Mouse (Mus musculus): ENCODE measurements at regions not wholly inside any gene's neighbourhood (a gene's known extent, or its start where the extent isn't known, plus 50 kb on each side); places are given as distances from the start of the nearest gene placed in this dataset.

GRCm38 (mm10) chr2:74463407-74463806, 115.8 kb downstream of the Lnpk start:
- Histone ChIP-seq H3K27me3 (replicated peaks) (no peaks in the 10 kb centered on the region), H3K27ac (replicated peaks) (no peak overlapping the region), H3K9me3 (no peaks in the 10 kb centered on the region), H3K9ac (no peak overlapping the region), H3K4me3 (no peak overlapping the region), H3K36me3 (no peaks in the 10 kb centered on the region), H3K4me1 (no peaks in the 10 kb centered on the region), H3K4me2 (no peak overlapping the region)
- ATAC-seq (ENCODE audit: extremely low read depth, insufficient number of reproducible peaks, low FRiP score, low TSS enrichment) = no peak
- WGBS = 78% methylated on average over 2 of the region's 2 CpGs

DNA sequence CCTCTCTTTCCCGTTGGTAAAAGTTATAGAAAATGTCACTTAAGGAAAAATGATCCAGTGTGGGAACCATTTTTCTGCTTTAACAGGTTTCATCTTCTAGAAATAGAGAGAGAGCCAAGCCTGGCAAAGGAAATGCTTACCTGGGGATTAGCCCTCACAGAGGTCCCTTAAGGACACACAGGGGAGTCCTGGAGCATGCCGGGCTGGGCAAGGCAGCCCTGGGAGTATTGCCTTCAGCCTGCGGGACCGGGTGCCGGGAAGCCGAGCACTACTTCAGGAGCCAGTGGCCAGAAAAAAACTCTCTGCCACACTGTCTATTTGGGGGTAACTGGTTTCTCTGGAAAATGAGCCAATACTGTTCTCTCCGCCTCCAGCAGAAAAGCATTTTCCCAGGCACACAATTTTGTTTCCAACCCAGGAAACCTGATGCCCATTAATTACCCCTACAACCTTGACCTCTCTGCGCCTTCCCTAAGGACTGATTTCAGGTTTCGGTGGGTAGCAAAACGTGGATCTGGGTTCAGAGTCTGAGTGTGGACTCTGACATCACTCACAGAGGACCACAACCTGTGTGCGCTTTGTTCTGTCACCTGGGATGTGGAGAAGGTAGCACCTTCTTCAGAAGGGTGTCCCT, 117.9 kb downstream of the Lnpk start:
- Histone ChIP-seq H3K4me1 (no peaks in the 10 kb centered on the region), H3K36me3 (no peaks in the 10 kb centered on the region), H3K27ac (replicated peaks) (no peak overlapping the region), H3K4me3 (no peak overlapping the region), H3K9me3 (no peaks in the 10 kb centered on the region), H3K9ac (no peak overlapping the region), H3K4me2 (no peak overlapping the region), H3K27me3 (replicated peaks) (no peaks in the 10 kb centered on the region)
- no peak for ATAC-seq (ENCODE audit: extremely low read depth, insufficient number of reproducible peaks, low FRiP score, low TSS enrichment)
- WGBS = 60% methylated on average over 11 of the region's 11 CpGs

DNA sequence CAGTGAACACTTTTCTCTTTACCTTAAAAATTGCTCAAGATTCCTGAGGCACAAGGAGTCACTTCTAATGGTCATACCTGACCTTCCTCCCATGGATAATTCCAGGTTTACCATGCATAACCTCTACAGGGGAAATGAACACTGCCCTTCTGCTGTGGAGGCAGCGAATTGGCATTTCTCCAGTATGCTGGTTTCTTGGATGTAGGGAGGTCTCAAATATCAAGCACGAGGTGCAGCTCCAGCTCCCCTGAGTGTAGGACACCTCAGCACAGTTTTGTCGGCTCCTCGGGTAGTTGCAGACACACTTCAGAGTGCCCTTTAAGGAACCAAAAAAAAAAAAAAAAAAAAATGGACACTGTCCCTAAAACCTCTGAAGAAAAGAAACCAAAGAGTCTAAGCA, 124.8 kb downstream of the Lnpk start:
- Histone ChIP-seq H3K4me2 (no peak overlapping the region), H3K9me3 (no peaks in the 10 kb centered on the region), H3K4me3 (no peak overlapping the region), H3K27me3 (replicated peaks) (no peaks in the 10 kb centered on the region), H3K27ac (replicated peaks) (no peak overlapping the region), H3K36me3 (no peaks in the 10 kb centered on the region), H3K4me1 (no peaks in the 10 kb centered on the region), H3K9ac (no peak overlapping the region)
- 62% methylated on average over 4 of the region's 4 CpGs for WGBS
- no peak for ATAC-seq (ENCODE audit: extremely low read depth, insufficient number of reproducible peaks, low FRiP score, low TSS enrichment)

DNA sequence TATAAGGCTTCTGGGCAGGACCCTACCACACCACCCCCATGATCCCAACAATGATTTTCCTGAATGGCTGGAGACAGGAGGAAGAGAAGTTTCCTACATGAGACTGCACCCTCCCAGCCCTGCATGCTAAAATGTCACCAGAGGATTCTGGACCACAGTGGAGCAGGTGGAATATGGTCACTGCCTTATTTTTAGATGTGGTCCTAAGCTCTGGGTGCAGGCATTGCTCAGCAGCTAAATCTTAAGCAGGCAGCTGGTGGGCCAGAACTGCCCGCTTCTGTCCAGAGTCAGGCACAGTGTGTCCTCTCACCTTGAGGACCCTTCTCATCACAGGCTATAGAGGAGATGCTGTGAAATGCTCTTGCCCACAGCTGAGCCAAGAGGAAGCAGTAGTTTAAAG, 126.6 kb downstream of the Lnpk start:
- WGBS = 82% methylated on average over 1 of the region's 1 CpGs
- Histone ChIP-seq H3K9me3 (no peaks in the 10 kb centered on the region), H3K4me2 (no peak overlapping the region), H3K4me3 (no peak overlapping the region), H3K9ac (no peak overlapping the region), H3K4me1 (no peaks in the 10 kb centered on the region), H3K27me3 (replicated peaks) (no peaks in the 10 kb centered on the region), H3K36me3 (no peaks in the 10 kb centered on the region), H3K27ac (replicated peaks) (no peak overlapping the region)
- no peak for ATAC-seq (ENCODE audit: extremely low read depth, insufficient number of reproducible peaks, low FRiP score, low TSS enrichment)

- WGBS = 55% methylated on average over 6 of the region's 6 CpGs
- no peak overlapping the region for H3K4me3 ChIP-seq
- no peaks in the 10 kb centered on the region for H3K4me1 ChIP-seq
- H3K9me3 ChIP-seq = no peaks in the 10 kb centered on the region
- no peak overlapping the region for H3K4me2 ChIP-seq
- no peaks in the 10 kb centered on the region for H3K27me3 ChIP-seq (replicated peaks)
- no peaks in the 10 kb centered on the region for H3K36me3 ChIP-seq
- no peak overlapping the region for H3K27ac ChIP-seq (replicated peaks)
- ATAC-seq (ENCODE audit: extremely low read depth, insufficient number of reproducible peaks, low FRiP score, low TSS enrichment) = no peak
- H3K9ac ChIP-seq = no peak overlapping the region
Observed at GRCm38 (mm10) chr2:74451578-74451977, 127.7 kb downstream of the Lnpk start.

- Histone ChIP-seq H3K9ac (no peak overlapping the region), H3K9me3 (no peaks in the 10 kb centered on the region), H3K27ac (replicated peaks) (no peak overlapping the region), H3K36me3 (no peaks in the 10 kb centered on the region), H3K4me3 (no peak overlapping the region), H3K4me2 (no peak overlapping the region), H3K27me3 (replicated peaks) (no peaks in the 10 kb centered on the region), H3K4me1 (no peaks in the 10 kb centered on the region)
- 75% methylated on average over 4 of the region's 4 CpGs for WGBS
- ATAC-seq (ENCODE audit: extremely low read depth, insufficient number of reproducible peaks, low FRiP score, low TSS enrichment) = no peak
Observed at GRCm38 (mm10) chr2:74451038-74451437, 128.2 kb downstream of the Lnpk start.

DNA sequence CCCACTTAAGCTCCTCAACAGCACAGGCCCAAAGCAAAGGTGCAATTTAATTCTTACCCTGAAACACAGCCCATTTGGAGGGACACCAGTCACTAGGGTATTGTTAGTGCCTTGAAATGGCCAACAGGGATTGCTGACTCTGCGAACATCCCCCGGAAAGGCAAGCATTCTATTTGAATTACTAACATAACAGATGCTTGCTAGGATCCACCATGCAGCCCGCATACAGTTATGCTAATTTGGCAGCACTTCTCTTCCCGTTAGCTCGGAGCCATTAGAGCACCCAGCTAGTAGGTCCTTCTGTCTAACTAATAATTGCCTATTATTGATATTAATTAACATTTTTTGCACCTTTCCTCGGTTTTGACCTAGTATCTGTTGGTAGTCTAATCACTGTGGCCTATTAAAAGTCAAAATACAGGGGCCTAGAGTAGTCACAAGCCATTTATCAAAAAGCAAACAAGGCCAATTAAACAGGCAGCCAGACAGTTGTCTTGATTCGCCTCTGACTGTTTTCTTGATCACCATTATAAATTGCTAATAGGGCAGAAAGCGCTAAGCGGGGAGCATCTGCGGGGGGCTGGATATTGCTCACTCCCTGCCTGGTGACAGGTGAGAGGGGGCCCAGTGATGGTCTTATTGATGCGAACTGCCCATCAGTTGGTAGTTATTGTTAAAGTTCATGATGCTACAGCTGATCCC, 129.0 kb downstream of the Lnpk start:
- Histone ChIP-seq H3K4me2 (no peak overlapping the region), H3K4me1 (no peaks in the 10 kb centered on the region), H3K4me3 (no peak overlapping the region), H3K27ac (replicated peaks) (no peak overlapping the region), H3K9me3 (0 out of 2 replicates have a peak, but pooled peaks cover under 1% of the 10 kb centered on the region), H3K27me3 (replicated peaks) (no peaks in the 10 kb centered on the region), H3K9ac (no peak overlapping the region), H3K36me3 (no peaks in the 10 kb centered on the region)
- ATAC-seq (ENCODE audit: extremely low read depth, insufficient number of reproducible peaks, low FRiP score, low TSS enrichment) = no peak
- whole genome bisulfite sequencing = 76% methylated on average over 11 of the region's 11 CpGs

DNA sequence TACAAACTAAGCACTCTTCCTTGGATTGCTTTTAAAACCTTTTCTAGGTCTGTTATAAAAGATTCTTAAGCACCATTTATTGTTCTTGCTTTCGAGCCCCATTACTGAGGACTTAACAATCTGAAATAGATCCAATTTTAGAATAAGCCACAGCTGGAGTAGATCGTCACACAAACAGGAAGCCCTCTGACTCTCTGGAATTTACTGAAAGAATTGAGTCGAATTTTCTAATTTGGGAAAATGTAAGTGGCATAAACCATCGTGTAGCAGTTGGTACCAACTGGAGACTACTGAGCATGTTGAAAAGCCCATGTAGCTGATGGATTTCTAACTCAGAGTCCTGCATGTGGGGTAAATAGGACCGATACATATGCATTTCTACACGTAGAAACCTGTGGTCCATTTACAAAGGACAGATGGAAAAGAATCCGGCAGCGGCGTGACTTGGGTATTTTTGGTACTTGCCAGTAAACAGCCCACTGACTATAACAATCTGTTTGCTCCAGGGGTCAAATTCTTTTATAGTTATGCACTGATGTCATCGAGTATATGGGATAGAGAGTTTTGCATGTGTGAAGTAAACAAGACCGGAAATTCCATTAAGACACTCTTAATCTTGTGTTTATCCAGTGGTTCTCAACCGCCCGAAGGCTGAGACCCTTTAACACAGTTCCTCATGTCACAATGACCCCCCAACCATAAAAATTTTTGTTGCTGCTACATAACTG, 143.9 kb downstream of the Lnpk start:
- 74% methylated on average over 13 of the region's 13 CpGs for WGBS
- Histone ChIP-seq H3K9ac (no peak overlapping the region), H3K4me2 (no peak overlapping the region), H3K4me1 (no peaks in the 10 kb centered on the region), H3K27me3 (replicated peaks) (no peaks in the 10 kb centered on the region), H3K4me3 (no peak overlapping the region), H3K36me3 (no peaks in the 10 kb centered on the region), H3K27ac (replicated peaks) (no peak overlapping the region), H3K9me3 (peaks cover 15% of the 10 kb centered on the region; the same call in 1 of the 2 replicates)
- ATAC-seq (ENCODE audit: extremely low read depth, insufficient number of reproducible peaks, low FRiP score, low TSS enrichment) = no peak

- no peak overlapping the region for H3K4me2 ChIP-seq
- ATAC-seq (ENCODE audit: extremely low read depth, insufficient number of reproducible peaks, low FRiP score, low TSS enrichment) = no peak
- WGBS = 78% methylated on average over 15 of the region's 15 CpGs
Observed at GRCm38 (mm10) chr2:74426746-74427145, 152.5 kb downstream of the Lnpk start.

DNA sequence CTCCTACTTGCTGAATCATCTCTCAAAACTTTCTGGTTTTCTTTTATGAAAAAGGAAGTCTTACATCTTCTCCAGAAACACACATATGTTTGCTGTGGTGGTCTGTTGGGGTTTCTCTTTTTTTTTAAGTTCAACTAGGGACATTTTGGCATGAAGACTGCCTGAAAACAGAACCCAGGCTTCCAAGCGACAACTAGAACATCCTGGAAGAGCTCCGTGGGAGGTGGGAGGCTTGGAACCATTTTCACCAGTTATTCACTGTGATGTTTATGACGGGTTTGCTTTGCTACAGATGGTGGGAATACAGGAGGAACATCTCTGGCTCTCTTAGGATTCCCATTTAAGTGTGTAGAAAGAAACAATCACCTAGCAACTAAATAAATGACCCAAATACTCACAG, 154.5 kb downstream of the Lnpk start:
- Histone ChIP-seq H3K27me3 (replicated peaks) (no peaks in the 10 kb centered on the region), H3K4me1 (no peaks in the 10 kb centered on the region), H3K9ac (no peak overlapping the region), H3K4me3 (no peak overlapping the region), H3K36me3 (no peaks in the 10 kb centered on the region), H3K4me2 (no peak overlapping the region), H3K27ac (replicated peaks) (no peak overlapping the region), H3K9me3 (0 out of 2 replicates have a peak, but pooled peaks cover 3% of the 10 kb centered on the region)
- WGBS = 76% methylated on average over 3 of the region's 3 CpGs
- no peak for ATAC-seq (ENCODE audit: extremely low read depth, insufficient number of reproducible peaks, low FRiP score, low TSS enrichment)

More at GRCm38 (mm10) chr2:74426746-74427145, 152.5 kb downstream of the Lnpk start:
- Histone ChIP-seq H3K36me3 (no peaks in the 10 kb centered on the region), H3K4me3 (no peak overlapping the region), H3K27ac (replicated peaks) (no peak overlapping the region), H3K4me1 (no peaks in the 10 kb centered on the region), H3K9ac (no peak overlapping the region), H3K9me3 (0 out of 2 replicates have a peak, but pooled peaks cover 3% of the 10 kb centered on the region), H3K27me3 (replicated peaks) (no peaks in the 10 kb centered on the region)

- H3K4me3 ChIP-seq = no peak overlapping the region
- H3K27ac ChIP-seq (replicated peaks) = no peak overlapping the region
- H3K27me3 ChIP-seq (replicated peaks) = no peaks in the 10 kb centered on the region
- H3K9me3 ChIP-seq = peaks cover 6% of the 10 kb centered on the region
- H3K4me2 ChIP-seq = no peak overlapping the region
- no peaks in the 10 kb centered on the region for H3K36me3 ChIP-seq
- no peak for ATAC-seq (ENCODE audit: extremely low read depth, insufficient number of reproducible peaks, low FRiP score, low TSS enrichment)
- no peaks in the 10 kb centered on the region for H3K4me1 ChIP-seq
- 76% methylated on average over 4 of the region's 4 CpGs for WGBS
- no peak overlapping the region for H3K9ac ChIP-seq
Observed at GRCm38 (mm10) chr2:74416097-74416496, 163.1 kb downstream of the Lnpk start.
